Mouse (Mus musculus): ENCODE data around the gene Spcs1.

The Spcs1 gene

GRCm38 (mm10) chr14:30949986-30950385, 51.5 kb downstream of the Spcs1 start:
- DNase-seq (ENCODE audit: low spot score), result no peak
